Mouse (Mus musculus): Measurements from ENCODE around the gene Pan3. TPM values are rescaled to one million over a fixed set of nuclear protein-coding genes. Genes with fewer than 3 reads are reported as not detected.

Gene Pan3
- polyA plus RNA-seq, 1 experiment from 2014 or later, result 59.7 TPM

DNA sequence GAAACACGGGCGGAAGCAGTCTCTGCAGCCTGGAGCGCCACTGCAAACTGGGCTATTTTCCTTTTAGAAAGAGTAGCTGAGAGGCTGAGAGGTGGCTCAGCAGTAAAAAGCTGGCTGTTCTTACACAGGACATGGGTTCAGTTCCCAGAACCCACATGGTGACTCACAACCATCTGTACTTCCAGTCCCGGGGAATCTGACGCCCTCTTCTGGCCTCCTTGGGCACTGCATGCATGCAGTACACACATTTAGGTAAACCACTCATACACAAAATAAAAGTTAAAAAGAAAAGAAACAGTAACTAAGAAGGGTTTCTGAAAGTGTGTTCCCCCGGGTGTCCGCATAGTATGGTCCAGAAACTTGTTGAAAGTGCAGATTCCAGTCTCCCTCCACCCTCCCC, 149.2 kb downstream of the Pan3 start:
- Histone ChIP-seq H3K36me3 (replicated peaks) (no peaks in the 10 kb centered on the region), H3K27me3 (replicated peaks; ENCODE audit: low read depth, poor library complexity, severe bottlenecking) (no peaks in the 10 kb centered on the region), H3K4me3 (no peak overlapping the region), H3K9me3 (no peaks in the 10 kb centered on the region), H3K27ac (replicated peaks) (no peak overlapping the region), H3K4me1 (peaks cover 11% of the 10 kb centered on the region)
- DNase-seq (ENCODE audit: low spot score), result no peak
- 85% methylated on average over 7 of the region's 7 CpGs for WGBS

GRCm38 (mm10) chr5:147579691-147580090, 149.7 kb downstream of the Pan3 start:
- Histone ChIP-seq H3K27me3 (replicated peaks; ENCODE audit: low read depth, poor library complexity, severe bottlenecking) (no peaks in the 10 kb centered on the region), H3K4me1 (peaks cover 11% of the 10 kb centered on the region), H3K9me3 (no peaks in the 10 kb centered on the region), H3K36me3 (replicated peaks) (no peaks in the 10 kb centered on the region), H3K27ac (replicated peaks) (no peak overlapping the region), H3K4me3 (no peak overlapping the region)
- DNase-seq (ENCODE audit: low spot score), result no peak
- WGBS, result 87% methylated on average over 8 of the region's 8 CpGs

GRCm38 (mm10) chr5:147580181-147580580, 150.2 kb downstream of the Pan3 start:
- 94% methylated on average over 13 of the region's 13 CpGs for WGBS

GRCm38 (mm10) chr5:147583702-147584298, 153.8 kb downstream of the Pan3 start:
- WGBS, result 47% methylated on average over 14 of the region's 14 CpGs
- H3K36me3 ChIP-seq (replicated peaks), result no peaks in the 10 kb centered on the region
- peaks cover 4% of the 10 kb centered on the region; the same call in 1 of the 2 replicates for H3K4me1 ChIP-seq
- DNase-seq (ENCODE audit: low spot score), result peak; percentile 84
- no peak overlapping the region for H3K4me3 ChIP-seq
- no peaks in the 10 kb centered on the region for H3K9me3 ChIP-seq
- no peaks in the 10 kb centered on the region for H3K27me3 ChIP-seq (replicated peaks; ENCODE audit: low read depth, poor library complexity, severe bottlenecking)
- no peak overlapping the region for H3K27ac ChIP-seq (replicated peaks)

More at GRCm38 (mm10) chr5:147580181-147580580, 150.2 kb downstream of the Pan3 start:
- Histone ChIP-seq H3K4me3 (no peak overlapping the region), H3K27me3 (replicated peaks; ENCODE audit: low read depth, poor library complexity, severe bottlenecking) (no peaks in the 10 kb centered on the region), H3K4me1 (peaks cover 11% of the 10 kb centered on the region), H3K36me3 (replicated peaks) (no peaks in the 10 kb centered on the region), H3K27ac (replicated peaks) (no peak overlapping the region), H3K9me3 (no peaks in the 10 kb centered on the region)
- DNase-seq (ENCODE audit: low spot score), result no peak

DNA sequence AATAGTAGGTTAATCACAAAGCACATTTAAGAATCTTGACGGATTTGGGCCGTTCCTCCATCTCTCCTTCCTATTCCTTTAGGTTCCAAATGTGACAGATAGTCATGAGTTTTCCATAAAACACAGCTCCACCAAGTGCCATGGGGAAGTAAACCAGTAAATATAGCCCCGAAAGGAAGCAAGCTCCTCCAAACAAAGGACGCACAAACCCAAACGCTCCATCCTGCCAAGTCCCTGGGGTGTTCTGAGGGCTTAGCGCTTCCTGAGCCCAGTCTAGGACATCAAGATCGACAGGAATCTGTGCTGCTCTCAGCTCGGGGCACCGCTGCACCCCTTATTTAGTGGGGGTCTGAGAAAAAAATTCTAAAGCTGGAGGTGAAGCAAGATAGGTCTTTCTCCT, 154.7 kb downstream of the Pan3 start:
- no peaks in the 10 kb centered on the region for H3K27me3 ChIP-seq (replicated peaks; ENCODE audit: low read depth, poor library complexity, severe bottlenecking)
- no peak overlapping the region for H3K27ac ChIP-seq (replicated peaks)
- WGBS, result 73% methylated on average over 9 of the region's 9 CpGs
- H3K4me3 ChIP-seq, result no peak overlapping the region
- DNase-seq (ENCODE audit: low spot score), result no peak
- peaks cover 4% of the 10 kb centered on the region; the same call in 1 of the 2 replicates for H3K4me1 ChIP-seq
- no peaks in the 10 kb centered on the region for H3K9me3 ChIP-seq
- H3K36me3 ChIP-seq (replicated peaks), result no peaks in the 10 kb centered on the region

DNA sequence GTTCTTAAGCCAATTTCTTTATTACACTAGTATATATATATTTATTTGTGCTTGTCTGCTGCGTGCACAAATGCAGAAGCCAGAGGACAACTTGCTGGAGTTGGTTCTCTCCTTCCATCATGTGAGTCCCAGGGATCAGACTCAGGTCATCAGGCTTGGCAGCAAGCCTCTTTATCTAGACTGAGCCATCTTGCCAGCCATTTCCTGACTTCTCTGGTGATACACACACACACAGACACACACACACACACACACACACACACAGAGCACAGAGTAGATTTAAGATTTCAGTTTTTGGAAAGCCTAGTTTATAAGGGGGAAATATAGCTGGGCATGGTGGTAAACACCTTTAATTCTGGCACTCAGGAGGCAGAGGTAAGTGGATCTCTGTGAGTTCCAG, 155.1 kb downstream of the Pan3 start:
- Histone ChIP-seq H3K4me1 (peaks cover 8% of the 10 kb centered on the region; the same call in 1 of the 2 replicates), H3K9me3 (no peaks in the 10 kb centered on the region), H3K27me3 (replicated peaks; ENCODE audit: low read depth, poor library complexity, severe bottlenecking) (no peaks in the 10 kb centered on the region), H3K4me3 (no peak overlapping the region), H3K36me3 (replicated peaks) (no peaks in the 10 kb centered on the region), H3K27ac (replicated peaks) (no peak overlapping the region)
- no peak for DNase-seq (ENCODE audit: low spot score)
- WGBS, result 76% methylated on average over 1 of the region's 1 CpGs

GRCm38 (mm10) chr5:147589814-147590213, 159.9 kb downstream of the Pan3 start:
- no peak overlapping the region for H3K4me3 ChIP-seq
- H3K4me1 ChIP-seq, result 0 out of 2 replicates have a peak, but pooled peaks cover 4% of the 10 kb centered on the region
- H3K36me3 ChIP-seq (replicated peaks), result no peaks in the 10 kb centered on the region
- H3K9me3 ChIP-seq, result no peaks in the 10 kb centered on the region
- WGBS, result 69% methylated on average over 12 of the region's 12 CpGs
- peak; percentile 27 for DNase-seq (ENCODE audit: low spot score)
- H3K27me3 ChIP-seq (replicated peaks; ENCODE audit: low read depth, poor library complexity, severe bottlenecking), result no peaks in the 10 kb centered on the region
- H3K27ac ChIP-seq (replicated peaks), result peak overlapping the region; percentile 51; the same call in 1 of the 2 replicates

- H3K27me3 ChIP-seq (replicated peaks; ENCODE audit: low read depth, poor library complexity, severe bottlenecking), result no peaks in the 10 kb centered on the region
- 0 out of 2 replicates have a peak, but pooled peaks cover 8% of the 10 kb centered on the region for H3K4me1 ChIP-seq
- H3K4me3 ChIP-seq, result no peak overlapping the region
- no peaks in the 10 kb centered on the region for H3K9me3 ChIP-seq
- 89% methylated on average over 16 of the region's 16 CpGs for WGBS
- no peak overlapping the region for H3K27ac ChIP-seq (replicated peaks)
- H3K36me3 ChIP-seq (replicated peaks), result no peaks in the 10 kb centered on the region
- no peak for DNase-seq (ENCODE audit: low spot score)
Measured at GRCm38 (mm10) chr5:147597825-147598224, 167.9 kb downstream of the Pan3 start.

Other genes starting within 250 kb of the Pan3 start
- gene Gsx1, start 241.5 kb upstream of the Pan3 start, polyA plus RNA-seq (2016; fragmentation: Nextera tagmentation; extraction: Ambion mirVana), result 0.80 and 2.0 TPM in 2 replicates
- gene Pdx1, start 160.2 kb upstream of the Pan3 start, polyA plus RNA-seq (2016; fragmentation: Nextera tagmentation; extraction: Ambion mirVana), result not detected in 2 replicates
- gene Cdx2, start 122.9 kb upstream of the Pan3 start, polyA plus RNA-seq (2016; fragmentation: Nextera tagmentation; extraction: Ambion mirVana), result not detected in 2 replicates
- gene Urad, start 107.7 kb upstream of the Pan3 start, polyA plus RNA-seq (2016; fragmentation: Nextera tagmentation; extraction: Ambion mirVana), result not detected in 2 replicates
- gene Flt3, start 29.7 kb upstream of the Pan3 start, polyA plus RNA-seq (2016; fragmentation: Nextera tagmentation; extraction: Ambion mirVana), result 0.06 and 0.09 TPM in 2 replicates

Measured in embryonic facial prominence, embryonic 10.5 days (tissue).